Mouse (Mus musculus) midbrain, embryonic 14.5 days (tissue): ENCODE measurements around the gene Serping1. TPM values are rescaled to one million over a fixed set of nuclear protein-coding genes. Genes with fewer than 3 reads are reported as not detected.
"Not testable (repeated sequence)": the region's sequence is repeated elsewhere in the genome, so short reads cannot be mapped to it uniquely, and the experiment has no call there.

Experiments
- ATAC-seq: fragments of 200-750 bp; cut with Nextera tagmentation; 2 replicates; pipeline ENCODE4 v1.8.0; 2017; ENCODE audit warnings: moderate number of reproducible peaks, moderate library complexity; ENCODE audit not compliant: low FRiP score, low TSS enrichment
- DNase-seq: peaks from one replicate; pipeline ENCODE4 v3.0.0-alpha.2; 2015
- H3K27ac ChIP-seq: fragments of 300-500 bp; sonication (generic); replicated peaks from 2 replicates; pipeline ENCODE4 v1.5.1; 2014; ENCODE audit warnings: mild to moderate bottlenecking, low read depth, low read length, moderate library complexity
- H3K27me3 ChIP-seq: fragments of 300-500 bp; sonication (generic); 2 replicates; pipeline ENCODE4 v1.6.1; 2014; ENCODE audit warnings: low read length, control low read depth, mixed read lengths; ENCODE audit not compliant: control insufficient read depth, insufficient read depth
- H3K36me3 ChIP-seq: fragments of 300-500 bp; sonication (generic); 2 replicates; pipeline ENCODE4 v1.6.1; 2014; ENCODE audit warnings: low read length, control low read depth; ENCODE audit not compliant: control insufficient read depth, insufficient read depth
- H3K4me1 ChIP-seq: fragments of 300-500 bp; sonication (generic); 2 replicates; pipeline ENCODE4 v1.6.1; 2014; ENCODE audit warnings: mild to moderate bottlenecking, antibody characterized with exemption, low read length, control low read depth; ENCODE audit not compliant: control insufficient read depth, insufficient read depth
- H3K4me2 ChIP-seq: fragments of 300-500 bp; sonication (generic); 2 replicates; pipeline ENCODE4 v1.6.1; 2014; ENCODE audit warnings: mild to moderate bottlenecking, low read length, moderate library complexity
- H3K4me3 ChIP-seq: fragments of 300-500 bp; sonication (generic); replicated peaks from 2 replicates; pipeline ENCODE4 v1.5.1; 2014; ENCODE audit warnings: low read depth, low read length
- H3K9ac ChIP-seq: fragments of 300-500 bp; sonication (generic); replicated peaks from 2 replicates; pipeline ENCODE4 v1.6.1; 2014; ENCODE audit warnings: mild to moderate bottlenecking, low read length, moderate library complexity
- H3K9me3 ChIP-seq: fragments of 300-500 bp; sonication (generic); 2 replicates; pipeline ENCODE4 v1.6.1; 2016; ENCODE audit warnings: low read length, control low read depth, mixed read lengths; ENCODE audit not compliant: control insufficient read depth
- WGBS: fragments of 180-500 bp; shearing (Covaris S2); extraction: QIAGEN DNeasy Blood & Tissue Kit; methylation state at CpG from one replicate; pipeline ENCODE4 v1.1.7; 2014; 5-methylcytosine and 5-hydroxymethylcytosine counted together
- polyA plus RNA-seq: library from polyadenylated mRNA; unstranded; fragments of >200 nt; fragmentation: Nextera tagmentation; extraction: Ambion mirVana; gene quantifications from 2 replicates; pipeline ENCODE4 v1.2.1, GENCODE M21; 2014

The Serping1 gene
- polyA plus RNA-seq, 1 experiment from 2014 or later, result 33.6 TPM

GRCm38 (mm10) chr2:84806546-84806945 is 31.3 kb upstream of the Serping1 start:
- no peak overlapping the region for H3K4me3 ChIP-seq
- WGBS, result 79% methylated on average over 5 of the region's 5 CpGs
- no peak for DNase-seq

GRCm38 (mm10) chr2:84803963-84804362 is 28.7 kb upstream of the Serping1 start:
- no peak overlapping the region for H3K9ac ChIP-seq
- 0 out of 2 replicates have a peak, but pooled peaks cover 3% of the 10 kb centered on the region for H3K4me1 ChIP-seq
- no peaks in the 10 kb centered on the region for H3K36me3 ChIP-seq
- H3K27me3 ChIP-seq, result no peaks in the 10 kb centered on the region
- WGBS, result 88% methylated on average over 7 of the region's 7 CpGs
- H3K9me3 ChIP-seq, result no peaks in the 10 kb centered on the region
- no peak overlapping the region for H3K4me2 ChIP-seq
- no peak overlapping the region for H3K4me3 ChIP-seq
- no peak overlapping the region for H3K27ac ChIP-seq
- ATAC-seq, result no peak
- DNase-seq, result no peak

More at GRCm38 (mm10) chr2:84806546-84806945, 31.3 kb upstream of the Serping1 start:
- Histone ChIP-seq H3K27me3 (no peaks in the 10 kb centered on the region), H3K4me1 (no peaks in the 10 kb centered on the region), H3K9me3 (no peaks in the 10 kb centered on the region), H3K4me2 (no peak overlapping the region), H3K27ac (no peak overlapping the region), H3K9ac (no peak overlapping the region), H3K36me3 (no peaks in the 10 kb centered on the region)
- no peak for ATAC-seq

GRCm38 (mm10) chr2:84801223-84801622 is 26.0 kb upstream of the Serping1 start:
- 0 out of 2 replicates have a peak, but pooled peaks cover 11% of the 10 kb centered on the region for H3K4me1 ChIP-seq
- not testable (repeated sequence) for H3K27me3 ChIP-seq, H3K9ac ChIP-seq, H3K9me3 ChIP-seq, H3K4me3 ChIP-seq, H3K27ac ChIP-seq, ATAC-seq, DNase-seq, H3K4me2 ChIP-seq, H3K36me3 ChIP-seq
- 67% methylated on average over 5 of the region's 5 CpGs for WGBS

GRCm38 (mm10) chr2:84800304-84800703 is 25.1 kb upstream of the Serping1 start:
- Histone ChIP-seq H3K9ac (no peak overlapping the region), H3K4me1 (0 out of 2 replicates have a peak, but pooled peaks cover 11% of the 10 kb centered on the region), H3K36me3 (no peaks in the 10 kb centered on the region), H3K27me3 (no peaks in the 10 kb centered on the region), H3K27ac (no peak overlapping the region), H3K9me3 (no peaks in the 10 kb centered on the region), H3K4me3 (no peak overlapping the region), H3K4me2 (no peak overlapping the region)
- 83% methylated on average over 4 of the region's 4 CpGs for WGBS
- no peak for DNase-seq
- ATAC-seq, result no peak

GRCm38 (mm10) chr2:84799041-84799561 is 23.9 kb upstream of the Serping1 start:
- H3K27me3 ChIP-seq, result no peaks in the 10 kb centered on the region
- H3K9me3 ChIP-seq, result no peaks in the 10 kb centered on the region
- H3K4me1 ChIP-seq, result 0 out of 2 replicates have a peak, but pooled peaks cover 11% of the 10 kb centered on the region
- peak overlapping the region; percentile 82 for H3K4me2 ChIP-seq
- H3K9ac ChIP-seq, result peak overlapping the region; percentile 46
- H3K27ac ChIP-seq, result no peak overlapping the region
- peak; percentile 66 for ATAC-seq
- H3K36me3 ChIP-seq, result no peaks in the 10 kb centered on the region
- WGBS, result under 1% methylated on average over 16 of the region's 16 CpGs
- H3K4me3 ChIP-seq, result peak overlapping the region; percentile 51
- peak; percentile 86 for DNase-seq

DNA sequence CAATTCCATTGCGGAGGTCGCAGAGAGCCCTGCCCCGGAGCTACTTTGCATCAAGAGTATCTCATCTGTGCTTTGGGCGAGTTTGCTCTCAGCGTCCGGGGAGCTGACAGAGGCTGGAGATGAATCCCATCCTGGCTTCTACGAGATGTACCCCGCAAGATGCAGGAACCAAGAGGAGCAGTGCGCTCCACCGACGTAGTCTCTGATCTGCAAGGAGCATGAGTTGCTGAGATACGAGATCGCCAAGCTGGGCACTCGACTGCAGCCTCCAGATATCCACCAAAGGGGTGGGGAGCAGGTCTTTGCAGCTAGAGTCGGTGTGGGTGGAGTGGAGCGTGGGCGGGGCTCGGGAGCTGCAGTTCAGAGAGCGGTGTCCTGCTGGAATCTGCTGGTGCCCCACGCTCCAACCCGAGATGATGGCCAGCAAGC is 23.3 kb upstream of the Serping1 start, which contains the start of gene Ube2l6:
Gene Ube2l6 (plus strand): TSS at position 336 of the 429 bp plus-strand sequence.
- H3K36me3 ChIP-seq, result no peaks in the 10 kb centered on the region
- H3K4me1 ChIP-seq, result 0 out of 2 replicates have a peak, but pooled peaks cover 11% of the 10 kb centered on the region
- peak within 1 kb of the TSS; percentile 49; the same call in 1 of the 2 replicates for H3K27ac ChIP-seq
- H3K9me3 ChIP-seq, result no peaks in the 10 kb centered on the region
- DNase-seq (peak; percentile 68), ATAC-seq (peak; percentile 73)
- H3K9ac ChIP-seq, result peak within 1 kb of the TSS; percentile 46
- 0% methylated on average over 21 of the region's 21 CpGs for WGBS
- H3K4me2 ChIP-seq, result peak within 1 kb of the TSS; percentile 82
- H3K27me3 ChIP-seq, result no peaks in the 10 kb centered on the region
- H3K4me3 ChIP-seq, result peak within 1 kb of the TSS; percentile 51

DNA sequence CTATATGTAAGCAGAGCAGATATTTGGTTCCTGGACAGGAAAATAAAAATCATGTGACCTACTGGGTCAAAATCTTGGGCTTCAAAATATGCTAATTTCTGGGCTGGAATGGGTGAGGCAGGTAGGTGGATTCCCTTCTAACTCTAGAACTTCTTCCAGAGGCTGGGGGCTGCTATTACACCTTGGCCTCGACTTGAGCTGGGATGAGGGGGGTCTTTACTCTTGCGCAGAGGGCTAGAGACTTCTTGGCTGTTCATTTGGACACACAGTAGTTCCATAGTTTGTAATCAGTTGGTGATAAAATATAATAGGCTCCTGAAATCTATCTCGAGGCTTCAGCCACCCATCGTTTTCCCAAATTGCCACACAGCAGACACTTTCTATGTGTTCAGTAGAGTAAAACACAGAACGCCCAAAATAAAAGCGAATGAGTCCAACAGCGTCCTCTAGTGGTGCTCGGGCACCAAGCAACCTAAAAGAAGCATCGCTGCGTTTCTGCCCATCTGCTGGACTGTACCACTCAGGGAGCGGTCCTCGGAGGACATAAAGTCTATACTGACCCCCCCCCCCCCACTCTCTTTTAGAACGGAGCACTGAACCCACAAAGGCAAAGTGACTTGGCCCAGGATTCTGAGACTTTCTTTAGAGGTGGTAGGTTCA is 22.7 kb upstream of the Serping1 start:
- peak; percentile 90 for DNase-seq
- H3K27me3 ChIP-seq, result no peaks in the 10 kb centered on the region
- peak overlapping the region; percentile 46 for H3K9ac ChIP-seq
- 0 out of 2 replicates have a peak overlapping the region, but pooled peaks have one; percentile 49 for H3K27ac ChIP-seq
- peak overlapping the region; percentile 82 for H3K4me2 ChIP-seq
- no peaks in the 10 kb centered on the region for H3K36me3 ChIP-seq
- 0 out of 2 replicates have a peak, but pooled peaks cover 11% of the 10 kb centered on the region for H3K4me1 ChIP-seq
- ATAC-seq, result peak; percentile 48; the same call in 1 of the 2 replicates
- H3K9me3 ChIP-seq, result no peaks in the 10 kb centered on the region
- 10% methylated on average over 13 of the region's 13 CpGs for WGBS
- H3K4me3 ChIP-seq, result peak overlapping the region; percentile 51

DNA sequence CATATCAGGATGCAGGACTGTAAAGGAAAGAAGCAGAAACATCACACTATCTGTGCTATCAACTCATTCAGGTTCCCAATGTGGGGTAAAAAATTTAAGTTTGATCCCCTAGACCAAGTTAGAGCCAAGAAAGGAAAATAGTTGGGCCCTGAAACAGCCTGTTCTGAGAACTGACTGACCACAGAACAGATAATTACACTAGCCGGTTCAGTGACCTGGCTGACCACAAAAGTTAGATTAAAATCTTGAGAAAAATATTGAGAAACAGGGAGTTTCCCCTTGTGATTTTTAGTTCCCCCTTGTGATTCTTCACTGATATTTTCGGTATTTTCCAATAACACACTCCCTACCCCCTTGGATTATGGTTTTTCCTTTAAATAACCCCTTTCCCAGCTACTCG is 18.6 kb upstream of the Serping1 start:
- Histone ChIP-seq H3K4me2 (no peak overlapping the region), H3K36me3 (no peaks in the 10 kb centered on the region), H3K27me3 (no peaks in the 10 kb centered on the region), H3K9ac (no peak overlapping the region), H3K9me3 (no peaks in the 10 kb centered on the region), H3K4me3 (no peak overlapping the region), H3K27ac (no peak overlapping the region), H3K4me1 (0 out of 2 replicates have a peak, but pooled peaks cover 7% of the 10 kb centered on the region)
- 88% methylated on average over 3 of the region's 3 CpGs for WGBS
- no peak for ATAC-seq
- no peak for DNase-seq
